Mouse (Mus musculus) liver, postnatal 0 days (tissue): ENCODE measurements at regions not wholly inside any gene's neighbourhood (a gene's known extent, or its start where the extent isn't known, plus 50 kb on each side); places are given as distances from the start of the nearest gene placed in this dataset.

Experiments
- CTCF ChIP-seq: sonication (generic); IDR thresholded peaks from 2 replicates; pipeline ENCODE4 v1.5.1; 2016; ENCODE audit warnings: antibody characterized with exemption, low read depth
- EP300 ChIP-seq: IDR thresholded peaks from 2 replicates; pipeline ENCODE4 v1.6.1; 2016; ENCODE audit warnings: antibody characterized with exemption, low read depth, mild to moderate bottlenecking

DNA sequence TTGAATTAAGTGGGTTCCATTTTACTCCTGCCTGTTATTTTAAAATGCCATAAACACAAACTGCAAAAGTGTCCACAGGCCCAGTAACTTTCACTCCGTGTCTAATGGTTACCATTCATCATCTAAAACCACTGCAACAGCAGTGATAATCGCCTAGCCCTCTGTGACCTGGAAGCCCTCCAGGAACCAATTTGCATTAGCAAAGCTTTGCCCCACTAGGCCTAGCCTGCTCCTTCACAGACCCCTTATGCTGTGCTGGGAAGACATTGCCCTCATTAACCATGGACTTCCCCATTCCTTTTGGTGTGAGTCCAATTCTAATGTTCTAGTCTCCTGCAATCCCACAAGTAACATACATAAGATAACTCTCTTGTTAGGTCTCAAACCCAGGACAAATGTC is 277.3 kb upstream of the Prkd1 start:
- no peak for TF ChIP-seq EP300
- TF ChIP-seq CTCF = no peak
